Mouse (Mus musculus): ENCODE measurements at regions not wholly inside any gene's neighbourhood (a gene's known extent, or its start where the extent isn't known, plus 50 kb on each side); places are given as distances from the start of the nearest gene placed in this dataset.

- no peak overlapping the region for H3K9ac ChIP-seq (ENCODE audit: control insufficient read depth, low read depth, low read length, poor library complexity, severe bottlenecking)
- H3K79me2 ChIP-seq (ENCODE audit: control insufficient read depth, insufficient read depth, low read length, poor library complexity), result no peaks in the 10 kb centered on the region
- H3K4me1 ChIP-seq (ENCODE audit: control insufficient read depth in 1 of 2, insufficient read depth in 2 of 2, low read length in 2 of 2), result no peaks in the 10 kb centered on the region
- TF ChIP-seq RAD21 (IDR thresholded peaks at IDR 0.05; ENCODE audit: low read depth, low read length) (no peak), EP300 (IDR thresholded peaks at IDR 0.05; ENCODE audit: low read depth in 1 of 2, low read length in 2 of 2) (no peak), SMC3 (IDR thresholded peaks at IDR 0.05; ENCODE audit: low read depth, low read length) (no peak), MYC (IDR thresholded peaks at IDR 0.05; ENCODE audit: low read depth, low read length) (no peak)
- no peaks in the 10 kb centered on the region for H3K36me3 ChIP-seq (ENCODE audit: control insufficient read depth in 1 of 2, insufficient read depth in 2 of 2, low read length in 2 of 2)
- no peak overlapping the region for H3K4me3 ChIP-seq (ENCODE audit: control insufficient read depth in 1 of 2, insufficient read depth in 1 of 2, low read depth in 2 of 2, low read length in 2 of 2)
- H3K27me3 ChIP-seq (ENCODE audit: control insufficient read depth in 1 of 2, insufficient read depth in 2 of 2, low read length in 2 of 2), result no peaks in the 10 kb centered on the region
- H3K27ac ChIP-seq (ENCODE audit: control insufficient read depth, low read depth, low read length), result no peak overlapping the region
- no peaks in the 10 kb centered on the region for H3K9me3 ChIP-seq (replicated peaks; ENCODE audit: insufficient read depth, low read length)
- no peak for DNase-seq (ENCODE audit: low read depth, low spot score)
Measured at GRCm38 (mm10) chr1:168501375-168502169, 69.5 kb upstream of the Pbx1 start.

- H3K4me1 ChIP-seq (ENCODE audit: control insufficient read depth in 1 of 2, insufficient read depth in 2 of 2, low read length in 2 of 2), result no peaks in the 10 kb centered on the region
- H3K79me2 ChIP-seq (ENCODE audit: control insufficient read depth, insufficient read depth, low read length, poor library complexity), result no peaks in the 10 kb centered on the region
- H3K9ac ChIP-seq (ENCODE audit: control insufficient read depth, low read depth, low read length, poor library complexity, severe bottlenecking), result no peak overlapping the region
- no peaks in the 10 kb centered on the region for H3K27me3 ChIP-seq (ENCODE audit: control insufficient read depth in 1 of 2, insufficient read depth in 2 of 2, low read length in 2 of 2)
- H3K4me3 ChIP-seq (ENCODE audit: control insufficient read depth in 1 of 2, insufficient read depth in 1 of 2, low read depth in 2 of 2, low read length in 2 of 2), result no peak overlapping the region
- DNase-seq (ENCODE audit: low read depth, low spot score), result no peak
- no peaks in the 10 kb centered on the region for H3K9me3 ChIP-seq (replicated peaks; ENCODE audit: insufficient read depth, low read length)
- no peak overlapping the region for H3K27ac ChIP-seq (ENCODE audit: control insufficient read depth, low read depth, low read length)
- no peak for TF ChIP-seq CHD1 (IDR thresholded peaks at IDR 0.05; ENCODE audit: low read depth, low read length)
- no peak for TF ChIP-seq TBP (IDR thresholded peaks at IDR 0.05; ENCODE audit: low read depth, low read length)
- TF ChIP-seq POLR2AphosphoS2 (IDR thresholded peaks at IDR 0.05; ENCODE audit: low read length), result no peak
- TF ChIP-seq SMC3 (IDR thresholded peaks at IDR 0.05; ENCODE audit: low read depth, low read length), result no peak
- no peak for TF ChIP-seq MAX (IDR thresholded peaks at IDR 0.05; ENCODE audit: low read length)
- TF ChIP-seq TCF12 (IDR thresholded peaks at IDR 0.05; ENCODE audit: low read depth, low read length), result no peak
- no peak for TF ChIP-seq ETS1 (IDR thresholded peaks at IDR 0.05; ENCODE audit: low read depth, low read length)
- no peak for TF ChIP-seq RCOR1 (IDR thresholded peaks at IDR 0.05; ENCODE audit: low read depth, low read length)
- no peak for TF ChIP-seq KAT2A (conservative IDR thresholded peaks at IDR 0.05; ENCODE audit: low read depth, low read length)
- TF ChIP-seq NRF1 (IDR thresholded peaks at IDR 0.05; ENCODE audit: insufficient read depth, low read depth, low read length, poor library complexity, severe bottlenecking), result no peak
- no peak for TF ChIP-seq USF1 (IDR thresholded peaks at IDR 0.05; ENCODE audit: low read depth, low read length)
- no peaks in the 10 kb centered on the region for H3K36me3 ChIP-seq (ENCODE audit: control insufficient read depth in 1 of 2, insufficient read depth in 2 of 2, low read length in 2 of 2)
Measured at GRCm38 (mm10) chr1:168497801-168498200, 65.7 kb upstream of the Pbx1 start.

Data from MEL (cell line).